Mouse (Mus musculus) kidney, postnatal 0 days (tissue): ENCODE data around the gene Aes. TPM values are rescaled to one million over a fixed set of nuclear protein-coding genes. Genes with fewer than 3 reads are reported as not detected.

Experiments
- ATAC-seq: fragments of 200-750 bp; cut with Nextera tagmentation; replicated peaks from 2 replicates; pipeline ENCODE4 v1.8.0; 2017; ENCODE audit warnings: low read depth, moderate number of reproducible peaks, moderate TSS enrichment, moderate library complexity; ENCODE audit not compliant: low FRiP score
- DNase-seq: peaks from one replicate; pipeline ENCODE4 v3.0.0-alpha.2; 2016; ENCODE audit warnings: low spot score
- H3K27ac ChIP-seq: fragments of 300-500 bp; sonication (generic); 2 replicates; pipeline ENCODE4 v1.5.1; 2014; ENCODE audit warnings: mild to moderate bottlenecking
- H3K27me3 ChIP-seq: fragments of 300-500 bp; sonication (generic); 2 replicates; pipeline ENCODE4 v1.6.1; 2014; ENCODE audit warnings: low read length, mixed read lengths; ENCODE audit not compliant: insufficient read depth
- H3K36me3 ChIP-seq: fragments of 300-500 bp; sonication (generic); 2 replicates; pipeline ENCODE4 v1.6.1; 2014; ENCODE audit warnings: low read length, mixed read lengths; ENCODE audit not compliant: insufficient read depth
- H3K4me1 ChIP-seq: fragments of 300-500 bp; sonication (generic); replicated peaks from 2 replicates; pipeline ENCODE4 v1.6.1; 2014; ENCODE audit warnings: antibody characterized with exemption, low read length, mixed read lengths; ENCODE audit not compliant: insufficient read depth
- H3K4me2 ChIP-seq: fragments of 300-500 bp; sonication (generic); 2 replicates; pipeline ENCODE4 v1.6.1; 2014; ENCODE audit warnings: mild to moderate bottlenecking, low read length, moderate library complexity, mixed read lengths
- H3K4me3 ChIP-seq: fragments of 300-500 bp; sonication (generic); replicated peaks from 2 replicates; pipeline ENCODE4 v1.5.1; 2014; ENCODE audit warnings: low read depth, low read length
- H3K9ac ChIP-seq: fragments of 300-500 bp; sonication (generic); 2 replicates; pipeline ENCODE4 v1.6.1; 2014; ENCODE audit warnings: low read depth, low read length
- H3K9me3 ChIP-seq: fragments of 300-500 bp; sonication (generic); replicated peaks from 2 replicates; pipeline ENCODE4 v1.6.1; 2016; ENCODE audit warnings: low read length, inconsistent platforms, mixed read lengths
- CTCF ChIP-seq: IDR thresholded peaks from 2 replicates; pipeline ENCODE4 v1.5.1; 2016; ENCODE audit warnings: antibody characterized with exemption, low read depth, mild to moderate bottlenecking, moderate library complexity
- WGBS: fragments of 180-500 bp; shearing (Covaris S2); extraction: QIAGEN DNeasy Blood & Tissue Kit; methylation state at CpG from one replicate; pipeline ENCODE4 v1.1.7; 2014; 5-methylcytosine and 5-hydroxymethylcytosine counted together
- polyA plus RNA-seq: library from polyadenylated mRNA; unstranded; fragments of >200 nt; fragmentation: Nextera tagmentation; extraction: Ambion mirVana; gene quantifications from 2 replicates; pipeline ENCODE4 v1.2.1, GENCODE M21; 2015

The Aes gene
- polyA plus RNA-seq, 1 experiment from 2014 or later: 582 TPM

DNA sequence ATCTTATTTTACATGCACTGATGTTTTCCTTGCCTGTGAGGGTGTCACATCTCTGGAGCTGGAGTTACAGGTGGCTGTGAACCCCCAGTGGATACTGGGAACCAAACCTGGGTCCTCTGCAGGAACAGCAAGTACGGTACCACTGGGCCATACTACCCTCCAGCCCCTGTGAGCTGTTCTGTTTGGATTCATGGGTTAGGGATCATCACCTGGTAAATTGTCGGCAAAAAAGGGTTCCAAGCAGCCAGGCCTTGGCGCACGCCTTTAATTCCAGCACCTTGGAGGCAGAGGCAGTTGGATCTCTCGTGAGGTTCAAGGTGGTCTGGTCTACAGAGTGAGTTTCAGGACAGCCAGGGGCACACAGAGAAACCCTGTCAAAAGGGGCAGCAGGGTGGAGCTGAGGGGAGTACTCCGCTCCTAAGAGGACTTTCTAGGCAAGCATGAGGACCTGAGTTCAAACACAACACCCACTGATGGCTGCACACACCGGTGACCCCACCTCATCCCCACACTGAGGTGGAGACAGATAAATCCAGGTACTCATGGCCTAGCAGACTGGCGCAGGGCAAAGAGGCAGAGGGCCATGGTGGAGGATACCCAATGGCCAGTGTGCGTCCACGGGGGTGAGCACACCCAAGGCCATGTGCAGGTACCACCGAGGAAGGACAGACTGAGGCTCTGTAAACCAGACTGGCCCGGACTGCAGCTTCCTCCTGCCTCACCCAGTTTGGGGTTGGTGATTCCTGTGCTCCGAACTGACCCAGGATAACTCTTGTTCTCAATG, 12.3 kb upstream of the Aes start:
- no peak for TF ChIP-seq CTCF
- Histone ChIP-seq H3K4me2 (no peak overlapping the region), H3K4me1 (peaks cover 24% of the 10 kb centered on the region), H3K9me3 (no peaks in the 10 kb centered on the region), H3K36me3 (no peaks in the 10 kb centered on the region), H3K27me3 (no peaks in the 10 kb centered on the region), H3K9ac (no peak overlapping the region), H3K4me3 (no peak overlapping the region), H3K27ac (no peak overlapping the region)
- no peak for ATAC-seq
- no peak for DNase-seq
- 94% methylated on average over 13 of the region's 13 CpGs for WGBS

GRCm38 (mm10) chr10:81548944-81549343, 10.3 kb upstream of the Aes start:
- DNase-seq (no peak), ATAC-seq (no peak)
- Histone ChIP-seq H3K4me3 (no peak overlapping the region), H3K27ac (no peak overlapping the region), H3K4me1 (peaks cover 4% of the 10 kb centered on the region; the same call in 1 of the 2 replicates), H3K9me3 (no peaks in the 10 kb centered on the region), H3K9ac (no peak overlapping the region), H3K4me2 (no peak overlapping the region), H3K36me3 (no peaks in the 10 kb centered on the region), H3K27me3 (no peaks in the 10 kb centered on the region)
- no peak for TF ChIP-seq CTCF
- 62% methylated on average over 5 of the region's 5 CpGs for WGBS

DNA sequence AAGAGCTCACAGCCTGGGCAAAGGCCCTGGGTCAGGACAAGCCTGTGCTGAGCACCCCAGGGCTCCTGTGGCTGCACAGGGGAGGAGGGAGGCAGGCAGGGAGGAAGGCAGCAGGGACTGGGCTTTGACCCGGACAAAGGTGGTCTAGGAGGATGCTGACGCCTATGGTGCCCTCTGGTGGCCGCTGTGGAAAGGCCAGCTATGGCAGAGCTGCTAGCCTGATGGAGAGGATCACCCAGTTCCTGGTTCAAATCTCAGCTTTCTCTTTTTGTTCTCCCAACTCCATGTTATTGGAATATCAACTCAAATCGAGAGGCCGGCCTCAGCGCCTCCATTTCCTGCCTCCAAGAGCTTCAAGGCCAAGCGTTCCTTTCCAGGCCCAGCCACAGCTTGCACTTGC, 9.0 kb upstream of the Aes start:
- no peak overlapping the region for H3K9ac ChIP-seq
- H3K27me3 ChIP-seq: no peaks in the 10 kb centered on the region
- H3K4me2 ChIP-seq: no peak overlapping the region
- no peak overlapping the region for H3K27ac ChIP-seq
- 12% methylated on average over 7 of the region's 7 CpGs for WGBS
- peak; percentile 88 for TF ChIP-seq CTCF
- H3K4me3 ChIP-seq: no peak overlapping the region
- no peaks in the 10 kb centered on the region for H3K4me1 ChIP-seq
- no peaks in the 10 kb centered on the region for H3K9me3 ChIP-seq
- no peaks in the 10 kb centered on the region for H3K36me3 ChIP-seq
- ATAC-seq (no peak), DNase-seq (peak; percentile 77)

DNA sequence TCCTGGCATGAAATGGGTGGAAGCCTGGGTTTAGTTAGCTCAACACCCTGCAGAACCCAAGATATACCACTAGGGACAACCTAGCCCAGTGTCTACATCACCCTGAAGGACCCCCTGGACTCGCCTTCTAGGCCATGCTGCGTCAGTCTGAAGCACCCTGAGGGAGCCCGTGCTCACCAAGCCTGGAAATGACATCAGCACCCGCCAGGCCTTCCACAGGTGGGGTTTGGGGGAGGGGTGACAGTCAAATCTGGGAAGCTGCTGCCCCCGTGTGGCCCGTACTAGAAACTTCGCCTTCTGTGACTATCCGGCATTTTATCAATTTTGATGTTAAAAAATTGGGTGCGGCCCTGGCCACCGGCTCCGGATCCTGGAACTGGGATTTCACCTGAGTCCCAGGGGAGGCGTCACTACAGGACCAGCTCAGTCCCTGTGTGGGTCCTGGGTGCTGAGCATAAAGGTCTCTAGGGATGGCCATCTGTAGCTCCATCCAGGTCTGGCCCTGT, 7.6 kb upstream of the Aes start:
- peak; percentile 96 for ATAC-seq
- H3K27ac ChIP-seq: peak overlapping the region; percentile 64; the same call in 1 of the 2 replicates
- TF ChIP-seq CTCF: peak; percentile 92
- no peaks in the 10 kb centered on the region for H3K4me1 ChIP-seq
- no peak overlapping the region for H3K4me2 ChIP-seq
- H3K4me3 ChIP-seq: no peak overlapping the region
- H3K9me3 ChIP-seq: no peaks in the 10 kb centered on the region
- peak; percentile 97 for DNase-seq
- H3K27me3 ChIP-seq: no peaks in the 10 kb centered on the region
- WGBS: 3% methylated on average over 12 of the region's 12 CpGs
- H3K36me3 ChIP-seq: no peaks in the 10 kb centered on the region
- H3K9ac ChIP-seq: no peak overlapping the region

DNA sequence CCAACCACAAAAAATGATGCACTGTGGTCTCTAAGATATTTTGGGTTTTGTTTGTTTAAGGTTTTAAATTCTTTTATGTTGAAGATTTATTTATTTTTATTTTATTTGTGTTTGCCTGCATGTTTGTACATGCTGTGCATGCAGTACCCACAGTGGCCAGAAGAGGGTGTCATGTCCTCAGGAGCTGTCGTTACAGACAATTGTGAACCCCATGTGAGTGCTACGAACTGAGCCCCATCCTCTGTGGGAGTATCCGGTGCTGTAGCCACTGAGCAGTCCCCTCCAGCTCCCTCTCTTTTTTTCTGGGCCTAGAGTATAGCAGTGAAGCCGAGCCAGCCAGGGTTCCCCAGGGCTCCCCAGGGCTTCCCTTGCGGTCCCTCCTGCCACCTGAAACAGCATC, 6.1 kb upstream of the Aes start:
- TF ChIP-seq CTCF: peak; percentile 61
- WGBS: 93% methylated on average over 5 of the region's 5 CpGs
- no peaks in the 10 kb centered on the region for H3K4me1 ChIP-seq

DNA sequence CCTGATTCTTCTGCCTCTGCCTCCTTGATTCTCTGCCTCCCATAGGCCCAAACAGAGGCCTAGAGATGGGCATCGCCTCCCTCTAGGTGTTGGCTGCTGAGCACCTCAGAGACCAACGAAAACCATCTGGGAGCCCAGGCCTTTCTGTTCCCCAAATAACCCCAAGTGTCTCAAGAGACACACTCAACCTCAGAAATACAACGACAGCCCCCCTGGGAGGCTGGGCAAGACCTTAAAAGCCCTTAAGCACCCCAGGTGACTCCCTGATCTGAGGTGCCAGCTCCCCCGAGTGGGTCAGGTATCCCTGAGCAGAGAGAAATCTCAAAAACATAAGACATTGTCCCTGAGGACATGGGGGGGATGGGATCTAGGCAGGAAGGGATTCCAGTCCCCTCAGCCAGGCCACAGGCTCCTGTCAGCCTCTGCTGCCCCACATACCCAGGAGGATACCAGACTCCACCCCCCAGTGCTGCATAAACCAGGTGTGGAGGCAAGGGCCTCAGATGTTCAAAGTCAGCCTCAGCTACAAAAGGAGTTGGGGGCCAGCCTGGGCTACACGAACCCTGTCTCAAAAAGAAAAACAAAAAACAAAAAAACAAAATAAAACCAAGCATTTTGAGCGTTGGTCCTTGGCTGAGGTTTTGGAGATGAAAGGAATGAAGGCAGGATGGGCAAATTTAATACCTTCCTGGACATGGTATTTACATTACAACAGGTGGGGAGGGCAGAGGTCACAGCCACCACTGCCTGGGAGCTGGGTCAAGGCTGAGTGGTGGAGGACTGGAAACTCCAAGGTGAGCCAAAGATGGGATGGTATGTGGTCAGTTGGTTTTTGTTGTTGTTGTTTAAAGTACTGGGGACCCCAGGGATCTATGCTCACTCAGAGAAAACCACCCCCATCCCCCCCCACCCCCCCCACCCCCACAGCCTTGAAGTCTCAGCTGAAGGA, 5.2 kb upstream of the Aes start:
- no peak overlapping the region for H3K4me2 ChIP-seq
- DNase-seq: no peak
- no peaks in the 10 kb centered on the region for H3K27me3 ChIP-seq
- no peak overlapping the region for H3K9ac ChIP-seq
- no peak for TF ChIP-seq CTCF
- WGBS: 74% methylated on average over 6 of the region's 6 CpGs
- H3K9me3 ChIP-seq: no peaks in the 10 kb centered on the region
- no peak overlapping the region for H3K27ac ChIP-seq
- H3K36me3 ChIP-seq: no peaks in the 10 kb centered on the region
- ATAC-seq: no peak
- H3K4me1 ChIP-seq: no peaks in the 10 kb centered on the region
- no peak overlapping the region for H3K4me3 ChIP-seq

More for the DNA sequence above, 6.1 kb upstream of the Aes start:
- ATAC-seq: no peak
- no peak overlapping the region for H3K9ac ChIP-seq
- no peak overlapping the region for H3K4me2 ChIP-seq
- no peaks in the 10 kb centered on the region for H3K27me3 ChIP-seq
- no peak overlapping the region for H3K27ac ChIP-seq
- H3K36me3 ChIP-seq: no peaks in the 10 kb centered on the region
- no peak overlapping the region for H3K4me3 ChIP-seq
- DNase-seq: no peak
- no peaks in the 10 kb centered on the region for H3K9me3 ChIP-seq
